Mouse (Mus musculus): ENCODE data around the gene Gm20532. TPM values are rescaled to one million over a fixed set of nuclear protein-coding genes. Genes with fewer than 3 reads are reported as not detected.
A peak's percentile ranks its signal among the peaks of the same experiment; 100 is the strongest.

The Gm20532 gene
- polyA plus RNA-seq, 1 experiment = not detected

DNA sequence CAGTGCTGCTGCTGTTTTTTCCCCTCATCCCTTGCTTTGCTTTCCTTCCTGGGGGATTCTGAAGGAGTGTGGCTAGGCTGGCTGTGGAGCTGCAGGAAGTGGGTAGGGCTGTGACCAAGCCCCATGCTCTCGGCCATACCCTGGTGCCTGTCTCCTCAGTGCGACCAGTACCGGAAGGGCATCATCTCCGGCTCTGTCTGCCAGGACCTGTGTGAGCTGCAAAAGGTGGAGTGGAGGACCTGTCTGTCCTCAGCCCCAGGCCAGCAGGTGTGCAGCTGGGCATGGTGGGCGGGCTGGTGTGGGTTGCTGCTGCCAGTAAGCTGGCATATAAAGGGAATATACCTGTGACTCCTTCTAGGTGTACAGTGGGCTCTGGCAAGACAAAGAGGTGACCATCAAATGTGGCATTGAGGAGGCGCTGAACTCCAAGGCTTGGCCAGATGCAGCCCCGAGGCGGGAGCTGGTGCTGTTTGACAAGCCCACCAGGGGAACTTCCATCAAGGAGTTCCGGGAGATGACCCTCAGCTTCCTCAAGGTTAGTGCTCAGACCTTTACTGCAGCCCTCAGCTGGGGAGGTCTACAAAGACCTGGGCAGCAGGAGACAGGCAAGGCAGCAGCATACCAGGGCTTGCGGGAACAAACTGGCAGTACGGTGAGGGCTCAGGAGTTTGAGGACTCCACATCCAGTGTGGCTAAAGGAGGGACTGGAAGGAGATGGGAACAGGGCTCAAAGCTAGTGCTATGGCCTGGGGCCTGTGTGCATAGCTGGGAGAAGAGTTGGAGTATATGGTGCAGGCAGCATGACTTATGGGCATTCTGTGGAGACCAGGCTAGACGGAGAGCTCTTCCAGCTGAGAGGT lies 48.4 kb downstream of the Gm20532 start:
- Histone ChIP-seq H3K4me1 (ENCODE audit: control insufficient read depth, insufficient read depth, low read length) (peaks cover 11% of the 10 kb centered on the region), H3K4me3 (replicated peaks; ENCODE audit: extremely low read depth, low read depth, low read length) (no peak overlapping the region)
- TF ChIP-seq CTCF (IDR thresholded peaks at IDR 0.05; ENCODE audit: insufficient read depth, low read length) (no peak), POLR2A (IDR thresholded peaks at IDR 0.05; ENCODE audit: borderline replicate concordance, extremely low read depth, low read depth, low read length) (no peak)
- 62% methylated on average over 12 of the region's 12 CpGs for WGBS
- no peak for DNase-seq

DNA sequence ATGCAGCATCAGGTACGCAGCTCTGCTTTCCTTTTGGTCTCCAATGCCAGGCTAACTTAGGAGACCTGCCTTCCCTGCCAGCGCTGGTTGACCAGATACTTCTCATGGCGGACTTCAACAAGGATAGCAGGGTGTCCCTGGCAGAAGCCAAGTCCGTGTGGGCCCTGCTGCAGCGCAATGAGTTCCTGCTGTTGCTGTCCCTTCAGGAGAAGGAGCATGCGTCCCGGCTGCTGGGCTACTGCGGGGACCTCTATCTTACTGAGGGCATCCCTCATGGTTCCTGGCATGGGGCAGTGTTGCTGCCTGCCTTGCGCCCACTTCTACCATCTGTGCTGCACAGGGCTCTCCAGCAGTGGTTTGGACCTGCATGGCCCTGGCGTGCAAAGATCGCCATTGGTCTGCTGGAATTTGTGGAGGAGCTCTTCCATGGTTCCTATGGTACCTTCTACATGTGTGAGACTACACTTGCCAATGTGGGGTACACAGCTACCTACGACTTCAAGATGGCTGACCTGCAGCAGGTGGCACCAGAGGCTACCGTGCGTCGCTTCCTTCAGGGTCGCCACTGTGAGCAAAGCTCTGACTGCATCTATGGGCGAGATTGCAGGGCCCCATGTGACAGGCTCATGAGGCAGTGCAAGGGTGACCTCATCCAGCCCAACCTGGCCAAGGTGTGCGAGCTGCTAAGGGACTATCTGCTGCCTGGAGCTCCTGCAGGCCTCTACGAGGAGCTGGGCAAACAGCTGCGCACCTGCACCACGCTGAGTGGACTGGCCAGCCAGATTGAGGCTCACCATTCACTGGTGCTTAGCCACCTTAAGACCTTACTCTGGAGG lies 49.3 kb downstream of the Gm20532 start:
- no peak for DNase-seq
- TF ChIP-seq POLR2A (IDR thresholded peaks at IDR 0.05; ENCODE audit: borderline replicate concordance, extremely low read depth, low read depth, low read length) (no peak), CTCF (IDR thresholded peaks at IDR 0.05; ENCODE audit: insufficient read depth, low read length) (no peak)
- peaks cover 11% of the 10 kb centered on the region for H3K4me1 ChIP-seq (ENCODE audit: control insufficient read depth, insufficient read depth, low read length)
- 75% methylated on average over 21 of the region's 21 CpGs for WGBS
- H3K4me3 ChIP-seq (replicated peaks; ENCODE audit: extremely low read depth, low read depth, low read length) = no peak overlapping the region

DNA sequence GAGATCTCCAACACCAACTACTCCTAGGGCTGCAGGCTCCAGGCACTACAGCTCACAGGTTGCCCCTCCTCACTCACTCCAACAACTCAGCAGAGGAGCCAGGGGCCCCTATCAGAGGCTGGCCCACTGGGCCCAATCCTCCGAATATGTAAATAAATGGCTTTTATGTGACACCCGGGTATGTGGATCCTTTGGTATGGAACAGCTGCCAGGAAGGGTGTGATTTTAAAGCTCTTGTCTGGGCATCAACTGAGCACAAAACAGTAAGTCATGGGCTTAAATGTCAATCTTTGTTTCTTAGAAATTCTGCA lies 49.8 kb downstream of the Gm20532 start:
- 47% methylated on average over 2 of the region's 2 CpGs for whole genome bisulfite sequencing
- H3K4me3 ChIP-seq (replicated peaks; ENCODE audit: extremely low read depth, low read depth, low read length) = no peak overlapping the region
- DNase-seq = no peak
- peaks cover 11% of the 10 kb centered on the region for H3K4me1 ChIP-seq (ENCODE audit: control insufficient read depth, insufficient read depth, low read length)
- TF ChIP-seq CTCF (IDR thresholded peaks at IDR 0.05; ENCODE audit: insufficient read depth, low read length) (no peak), POLR2A (IDR thresholded peaks at IDR 0.05; ENCODE audit: borderline replicate concordance, extremely low read depth, low read depth, low read length) (no peak)

DNA sequence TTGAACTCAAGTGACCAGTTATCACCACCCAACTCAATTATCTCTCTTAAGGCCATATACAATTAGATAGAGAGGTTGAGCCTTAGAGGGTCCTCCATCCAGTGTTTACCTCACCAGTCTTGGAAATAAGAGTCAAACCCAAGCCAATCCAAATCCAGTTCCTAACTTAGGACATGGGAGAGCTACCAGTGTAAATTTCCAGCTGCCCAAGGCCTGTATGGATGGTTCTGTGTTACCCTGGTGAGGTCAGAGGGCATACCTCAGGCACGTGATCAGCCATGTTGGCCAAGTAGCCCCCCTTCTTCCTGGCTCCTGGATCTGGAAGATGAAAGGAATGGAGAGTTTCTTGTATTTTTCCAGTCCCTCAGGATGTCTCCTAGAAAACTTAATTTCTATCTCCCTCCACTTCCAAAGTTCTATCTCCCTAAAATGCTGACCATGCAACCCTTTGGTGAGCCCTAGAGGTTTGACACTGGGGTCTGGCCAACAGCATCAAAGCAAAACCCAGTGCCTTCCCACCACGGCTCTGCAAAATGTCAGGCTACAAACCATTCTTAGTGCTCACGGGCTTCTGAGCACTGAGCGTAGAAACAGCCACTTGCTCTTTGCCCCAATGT lies 51.0 kb downstream of the Gm20532 start:
- TF ChIP-seq CTCF (IDR thresholded peaks at IDR 0.05; ENCODE audit: insufficient read depth, low read length) (no peak), POLR2A (IDR thresholded peaks at IDR 0.05; ENCODE audit: borderline replicate concordance, extremely low read depth, low read depth, low read length) (no peak)
- DNase-seq = no peak
- H3K4me3 ChIP-seq (replicated peaks; ENCODE audit: extremely low read depth, low read depth, low read length) = no peak overlapping the region
- WGBS = 81% methylated on average over 4 of the region's 4 CpGs
- H3K4me1 ChIP-seq (ENCODE audit: control insufficient read depth, insufficient read depth, low read length) = peaks cover 11% of the 10 kb centered on the region

DNA sequence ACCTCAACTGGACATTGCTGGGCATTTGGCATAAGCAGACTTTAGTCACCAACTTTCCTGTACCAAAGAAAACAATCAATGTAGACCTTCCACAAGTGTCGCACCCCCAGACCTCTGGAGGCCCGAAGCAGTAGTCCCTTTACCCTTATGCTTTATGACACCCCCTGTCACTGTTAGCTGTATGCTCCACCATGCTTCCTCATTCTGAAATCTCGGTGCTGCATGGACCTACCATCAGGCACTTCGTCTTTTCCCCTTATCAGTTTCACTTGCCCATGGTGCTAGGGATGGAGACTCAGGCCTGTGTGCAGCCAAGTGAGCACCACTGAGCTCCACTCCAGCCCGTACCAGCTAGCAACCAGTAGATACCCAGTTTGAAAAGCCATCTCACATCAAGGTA lies 51.6 kb downstream of the Gm20532 start:
- DNase-seq = no peak
- no peak overlapping the region for H3K4me3 ChIP-seq (replicated peaks; ENCODE audit: extremely low read depth, low read depth, low read length)
- TF ChIP-seq POLR2A (IDR thresholded peaks at IDR 0.05; ENCODE audit: borderline replicate concordance, extremely low read depth, low read depth, low read length) = no peak
- WGBS = 71% methylated on average over 5 of the region's 5 CpGs
- peaks cover 11% of the 10 kb centered on the region for H3K4me1 ChIP-seq (ENCODE audit: control insufficient read depth, insufficient read depth, low read length)

DNA sequence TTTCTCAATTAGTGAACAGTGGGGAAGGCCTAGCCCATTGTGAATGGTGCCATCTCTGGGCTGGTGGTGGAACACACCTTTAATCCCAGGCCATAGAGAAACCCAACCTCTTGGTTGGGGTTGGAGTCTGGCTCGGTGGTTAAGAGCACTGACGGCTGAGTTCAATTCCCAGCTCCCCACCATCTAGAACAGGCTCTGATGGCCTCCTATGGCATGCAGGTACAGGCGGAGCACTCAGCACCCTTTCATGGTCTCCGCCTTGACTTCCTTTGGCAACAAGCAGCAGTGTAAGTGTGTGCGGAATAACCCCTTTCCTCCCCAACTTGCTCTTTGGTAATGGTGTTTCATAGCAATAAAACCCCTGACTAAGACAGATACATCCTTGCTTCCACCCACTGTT lies 52.1 kb downstream of the Gm20532 start:
- no peak overlapping the region for H3K4me3 ChIP-seq (replicated peaks; ENCODE audit: extremely low read depth, low read depth, low read length)
- no peak for DNase-seq
- TF ChIP-seq CTCF (IDR thresholded peaks at IDR 0.05; ENCODE audit: insufficient read depth, low read length) = no peak
- TF ChIP-seq POLR2A (IDR thresholded peaks at IDR 0.05; ENCODE audit: borderline replicate concordance, extremely low read depth, low read depth, low read length) = no peak
- 60% methylated on average over 5 of the region's 5 CpGs for WGBS
- H3K4me1 ChIP-seq (ENCODE audit: control insufficient read depth, insufficient read depth, low read length) = peaks cover 11% of the 10 kb centered on the region

DNA sequence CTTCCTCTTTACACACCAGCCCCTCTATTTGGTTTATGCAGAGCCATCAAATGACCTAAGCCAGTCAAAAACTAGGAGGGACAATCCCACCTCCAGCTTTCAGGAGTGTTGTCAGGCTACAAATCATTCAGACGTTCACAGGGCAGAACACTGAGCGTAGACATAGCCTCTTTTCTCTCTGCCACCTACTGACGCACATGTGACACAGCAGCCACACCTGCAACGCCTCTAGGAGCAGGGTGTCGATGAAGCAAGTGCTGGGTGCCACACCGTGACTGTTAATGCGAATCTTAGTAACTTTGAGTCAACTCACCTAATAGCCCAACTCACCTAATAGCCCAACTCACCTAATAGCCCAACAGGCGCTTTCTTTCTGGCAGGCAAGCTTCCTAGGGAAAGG lies 52.6 kb downstream of the Gm20532 start:
- peak overlapping the region; percentile 40 for H3K4me3 ChIP-seq (replicated peaks; ENCODE audit: extremely low read depth, low read depth, low read length)

DNA sequence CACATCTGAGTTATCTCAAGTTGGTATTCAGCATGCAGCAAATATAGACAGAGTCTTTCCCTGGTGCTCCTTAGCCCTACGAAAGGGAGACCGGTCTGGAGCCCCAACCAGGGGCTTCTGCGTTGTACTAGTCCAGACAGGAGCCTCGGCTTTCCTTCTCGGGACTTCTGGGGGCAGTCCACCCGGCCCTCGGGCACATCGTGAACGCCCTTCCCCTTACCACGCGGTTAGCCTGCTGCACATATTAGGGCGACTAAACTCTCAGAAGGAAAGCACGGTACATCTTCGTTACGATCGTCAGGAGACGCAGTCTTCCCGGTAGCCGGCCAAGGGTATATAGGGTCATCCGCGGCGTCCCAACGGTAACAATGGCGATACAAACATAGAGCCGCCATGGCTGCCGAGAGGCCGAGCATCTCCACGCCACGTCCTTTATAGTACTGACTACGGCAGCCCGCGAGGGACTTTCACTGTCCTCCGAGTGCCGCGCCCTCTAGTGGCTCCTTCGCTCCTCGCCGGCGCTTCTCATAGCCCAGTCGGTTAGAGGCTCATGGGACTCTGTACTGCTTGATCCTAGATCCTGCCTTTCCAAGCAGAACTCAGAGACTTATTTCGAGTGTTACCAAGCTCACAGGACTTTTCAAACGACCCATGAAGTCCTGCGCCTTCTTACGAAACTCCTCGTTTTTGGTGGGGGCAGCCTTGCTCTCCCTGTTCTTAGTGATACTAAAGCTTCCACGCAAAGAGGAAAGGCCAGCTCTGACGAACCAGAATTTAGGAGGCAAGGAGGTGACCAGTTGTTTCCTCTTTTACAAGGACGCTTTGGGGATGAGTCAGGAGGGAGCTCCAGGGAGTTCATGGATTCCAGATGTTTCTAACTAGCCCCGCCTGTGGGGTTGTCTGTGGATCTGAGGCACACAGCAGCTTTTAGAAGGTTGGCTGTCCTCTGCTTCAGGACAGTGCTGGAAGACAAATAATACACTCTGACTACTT lies 53.7 kb downstream of the Gm20532 start:
- Histone ChIP-seq H3K4me1 (ENCODE audit: control insufficient read depth, insufficient read depth, low read length) (peaks cover 11% of the 10 kb centered on the region), H3K4me3 (replicated peaks; ENCODE audit: extremely low read depth, low read depth, low read length) (peak overlapping the region; percentile 86)
- WGBS = 5% methylated on average over 49 of the region's 49 CpGs
- peak; percentile 98 for DNase-seq
- TF ChIP-seq CTCF (IDR thresholded peaks at IDR 0.05; ENCODE audit: insufficient read depth, low read length) (peak; percentile 75), POLR2A (IDR thresholded peaks at IDR 0.05; ENCODE audit: borderline replicate concordance, extremely low read depth, low read depth, low read length) (peak; percentile 97)

More for the DNA sequence above, 52.6 kb downstream of the Gm20532 start:
- H3K4me1 ChIP-seq (ENCODE audit: control insufficient read depth, insufficient read depth, low read length) = peaks cover 11% of the 10 kb centered on the region
- DNase-seq = no peak
- TF ChIP-seq POLR2A (IDR thresholded peaks at IDR 0.05; ENCODE audit: borderline replicate concordance, extremely low read depth, low read depth, low read length) = 0 out of 2 replicates have a peak, but pooled peaks have one; percentile 15
- TF ChIP-seq CTCF (IDR thresholded peaks at IDR 0.05; ENCODE audit: insufficient read depth, low read length) = peak; percentile 66
- 4% methylated on average over 8 of the region's 8 CpGs for WGBS

Measured in lung, adult 2 months (tissue).